Mouse (Mus musculus): ENCODE data around the gene Krtap10-10.

- TF ChIP-seq CTCF (IDR thresholded peaks at IDR 0.05; ENCODE audit: low read depth, low read length) (no peak), POLR2A (IDR thresholded peaks at IDR 0.05; ENCODE audit: borderline replicate concordance, low read depth, low read length) (no peak)
Observed at GRCm38 (mm10) chr10:77869651-77870050, 33.9 kb downstream of the Krtap10-10 start.

Data from bone marrow macrophage, adult 2 months (primary cell).